Mouse (Mus musculus) embryo, embryonic 10.5 days (tissue): ENCODE measurements at regions not wholly inside any gene's neighbourhood (a gene's known extent, or its start where the extent isn't known, plus 50 kb on each side); places are given as distances from the start of the nearest gene placed in this dataset.
A peak's percentile ranks its signal among the peaks of the same experiment; 100 is the strongest.

Experiments used
- DNase-seq: peaks from one replicate; pipeline ENCODE4 v3.0.0-alpha.2; 2015; ENCODE audit warnings: low spot score

- DNase-seq = no peak
Observed at GRCm38 (mm10) chr13:46116576-46116975, 151.8 kb upstream of the Atxn1 start.

DNA sequence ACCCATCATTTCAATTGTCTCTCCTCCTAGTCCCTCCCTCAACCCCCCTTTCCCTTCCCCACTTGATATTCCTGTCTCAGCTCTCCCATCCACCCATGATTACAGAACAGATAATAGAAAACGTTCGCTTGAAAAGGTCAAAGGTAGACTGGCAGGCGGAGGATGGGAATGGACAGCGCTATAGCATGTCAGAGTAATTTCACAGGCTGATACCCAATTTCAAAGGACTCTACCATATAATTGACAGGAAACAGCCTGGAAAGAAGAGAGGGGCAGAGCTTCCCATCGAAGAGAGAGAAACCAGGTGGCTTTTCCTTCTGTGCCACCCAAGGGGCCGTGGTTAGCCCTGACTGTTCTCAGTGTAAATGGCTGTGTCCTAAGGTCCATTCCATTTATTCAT lies 140.2 kb upstream of the Atxn1 start:
- DNase-seq = peak; percentile 14

DNA sequence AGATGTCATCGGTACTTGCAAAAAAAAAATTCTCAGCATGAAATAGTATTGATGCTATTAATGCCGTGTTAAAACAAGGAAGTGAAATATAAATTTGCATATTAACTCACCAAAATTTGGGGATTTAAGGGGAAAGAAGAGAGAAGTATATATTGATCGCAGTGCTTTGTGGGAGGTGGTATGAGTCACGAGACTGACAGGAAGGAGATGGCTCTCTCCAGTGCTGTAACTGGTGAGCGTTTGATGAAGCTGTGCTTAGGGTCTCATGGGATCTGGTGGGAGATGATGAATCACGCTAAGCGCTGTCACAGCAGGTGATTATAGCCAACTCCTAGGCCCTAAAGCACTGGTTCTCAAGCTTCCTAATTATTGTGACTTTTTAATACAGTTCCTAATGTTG lies 133.8 kb upstream of the Atxn1 start:
- no peak for DNase-seq

GRCm38 (mm10) chr13:46098131-46098530 lies 133.3 kb upstream of the Atxn1 start:
- no peak for DNase-seq

DNA sequence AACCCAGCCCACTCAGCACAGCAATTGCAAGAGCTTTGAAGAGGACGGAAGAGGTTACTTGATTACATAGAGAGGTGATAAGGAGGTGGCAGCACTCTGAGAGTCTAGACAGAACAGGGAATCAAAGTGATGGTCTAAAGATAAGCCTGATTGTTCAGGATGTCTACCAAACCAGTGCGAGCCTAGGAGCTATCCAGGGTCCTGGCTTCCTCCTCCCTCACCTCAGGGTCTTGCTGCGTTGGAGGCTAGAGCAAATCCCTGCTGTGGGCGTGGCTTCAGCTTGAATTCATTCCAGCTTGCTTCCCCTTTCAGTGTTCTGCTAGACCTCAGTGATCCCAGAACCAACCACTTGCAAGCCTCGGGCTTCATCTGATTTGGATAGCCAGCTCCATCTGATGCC lies 132.2 kb upstream of the Atxn1 start:
- peak; percentile 92 for DNase-seq

GRCm38 (mm10) chr13:46096416-46096815 lies 131.6 kb upstream of the Atxn1 start:
- no peak for DNase-seq

GRCm38 (mm10) chr13:46092787-46093186 lies 128.0 kb upstream of the Atxn1 start:
- no peak for DNase-seq

DNA sequence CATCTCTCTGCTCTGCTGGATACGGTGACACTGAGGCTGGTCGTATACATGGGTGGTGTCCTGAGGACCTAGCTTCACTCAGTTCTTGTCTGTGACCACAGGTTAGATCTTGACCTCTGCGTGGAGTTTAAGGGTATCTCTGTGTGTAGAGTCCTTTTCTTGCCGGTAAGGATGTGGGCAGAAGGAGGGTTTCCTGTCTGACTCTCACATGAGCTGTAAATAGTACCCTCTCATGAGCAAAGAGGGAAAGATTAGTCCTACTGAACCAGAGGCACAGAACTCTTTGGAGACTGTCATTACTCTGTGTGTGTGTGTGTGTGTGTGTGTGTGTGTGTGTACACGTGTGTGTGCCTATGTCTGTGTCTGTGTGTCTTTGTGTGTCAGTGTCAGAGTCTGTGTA lies 126.3 kb upstream of the Atxn1 start:
- DNase-seq = no peak

DNA sequence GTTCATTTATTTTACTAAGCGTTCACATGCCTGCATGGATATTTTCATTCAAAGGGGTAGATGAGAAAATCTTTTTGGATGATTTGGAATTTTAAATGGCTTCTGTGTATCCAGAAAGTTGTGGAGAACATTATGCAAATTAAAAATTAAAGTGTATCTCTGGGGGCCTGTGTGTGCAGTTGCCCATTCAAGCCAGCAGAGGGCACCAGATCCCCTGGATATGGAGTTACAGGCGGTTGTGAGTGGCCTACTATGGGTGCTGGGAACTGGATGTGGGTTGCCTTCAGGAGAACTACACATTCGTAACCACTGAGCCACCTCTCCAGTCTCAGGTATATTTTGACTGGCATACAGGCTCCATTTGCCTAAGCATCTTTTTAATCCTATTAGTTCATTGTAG lies 123.4 kb upstream of the Atxn1 start:
- DNase-seq = no peak

DNA sequence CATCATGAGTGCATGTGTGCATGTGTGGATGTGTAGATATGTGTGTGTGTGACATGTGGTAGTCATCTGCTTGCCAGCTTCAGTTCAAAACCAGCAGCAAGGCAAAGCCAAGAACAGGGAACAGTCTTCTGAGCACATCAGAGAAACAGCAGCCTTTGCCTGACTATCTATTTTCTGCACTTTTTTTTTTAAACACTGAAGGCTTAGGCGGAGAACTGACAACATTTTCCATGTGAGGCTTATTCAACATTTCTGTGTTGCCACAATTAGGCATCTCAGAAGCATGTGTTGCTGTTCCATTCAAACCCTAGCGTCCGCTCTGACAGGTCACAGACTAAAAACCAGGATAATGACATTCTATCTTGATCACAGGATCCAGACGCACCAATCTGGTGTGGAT lies 122.9 kb upstream of the Atxn1 start:
- no peak for DNase-seq

DNA sequence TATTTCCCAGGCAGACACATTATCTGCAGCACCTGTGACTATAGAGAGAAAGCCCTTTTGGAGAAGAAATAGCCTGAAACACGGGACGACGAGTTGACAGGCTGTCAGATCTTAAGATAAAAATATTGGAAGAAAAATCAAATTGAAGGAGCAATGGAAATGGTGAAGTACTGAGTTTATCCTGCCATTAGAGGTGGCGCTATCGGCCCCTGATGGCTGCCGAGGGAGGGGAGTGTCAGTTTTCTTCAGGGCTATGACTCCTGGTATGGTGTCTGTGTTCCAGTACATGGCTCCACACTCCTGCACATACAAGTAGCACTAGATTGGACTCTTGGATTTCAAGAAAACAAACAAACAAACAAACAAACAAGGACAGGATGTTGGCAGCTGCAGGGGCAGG lies 112.1 kb upstream of the Atxn1 start:
- no peak for DNase-seq

GRCm38 (mm10) chr13:46071670-46072069 lies 106.9 kb upstream of the Atxn1 start:
- no peak for DNase-seq

- DNase-seq = peak; percentile 56
Observed at GRCm38 (mm10) chr13:46069571-46069970, 104.8 kb upstream of the Atxn1 start.

DNA sequence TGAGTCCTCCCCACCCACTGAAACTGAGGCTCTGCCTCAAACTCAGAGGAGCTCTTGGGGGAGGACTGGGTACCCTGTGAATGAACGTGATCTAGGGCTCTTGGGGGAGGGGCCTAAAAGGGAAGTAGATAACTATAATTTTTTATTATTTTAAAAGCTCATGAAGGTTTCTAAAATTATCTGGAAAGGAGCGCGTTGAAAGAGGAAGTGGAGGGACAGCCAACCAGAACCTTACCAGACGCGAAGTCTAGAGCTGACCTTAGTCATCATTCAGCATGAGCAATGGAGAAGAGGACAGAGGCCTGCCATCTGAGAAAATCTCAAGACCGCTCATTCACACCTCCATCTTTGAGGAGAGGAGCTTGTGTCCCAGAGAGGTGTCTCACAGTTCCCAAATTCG lies 98.0 kb upstream of the Atxn1 start:
- DNase-seq = no peak

- no peak for DNase-seq
Observed at GRCm38 (mm10) chr13:46059870-46060269, 95.1 kb upstream of the Atxn1 start.

DNA sequence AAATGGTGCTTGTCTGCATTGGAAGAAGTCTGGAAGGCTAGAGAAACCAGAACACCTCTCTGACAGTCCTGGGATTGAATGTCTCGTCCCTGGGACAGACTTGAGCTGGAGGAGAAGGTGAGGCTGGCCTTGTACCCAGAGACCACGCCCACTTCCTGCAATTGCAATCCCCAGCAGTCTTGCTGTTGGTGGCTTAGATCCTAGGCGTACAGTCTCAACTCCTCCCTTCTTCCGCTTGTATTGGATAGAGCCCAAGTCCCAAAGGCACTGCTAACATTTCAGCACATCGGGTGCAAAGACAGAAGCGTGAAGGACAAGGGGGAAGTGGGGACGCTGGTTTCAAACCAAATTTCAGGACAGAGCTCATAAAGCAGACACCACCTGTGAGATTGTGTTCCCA lies 94.1 kb upstream of the Atxn1 start:
- no peak for DNase-seq

DNA sequence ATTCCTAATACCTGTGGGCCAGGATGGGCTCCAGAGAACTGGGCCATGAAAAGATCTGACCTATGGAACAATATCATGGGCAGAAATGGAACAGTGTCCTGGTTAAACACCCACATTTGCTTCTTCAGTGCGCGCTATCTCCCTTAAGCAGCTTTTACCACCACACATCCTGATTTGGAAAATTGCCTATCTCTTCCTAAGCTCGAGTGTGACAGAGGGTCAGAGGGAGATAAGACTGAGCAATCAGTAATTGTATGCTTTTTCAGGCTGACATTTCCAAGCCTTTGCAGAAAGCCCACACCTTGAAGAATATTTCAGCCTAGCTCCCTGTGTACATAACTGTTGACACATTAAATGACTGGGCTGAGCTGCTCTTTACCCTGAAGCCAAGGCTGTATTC lies 93.5 kb upstream of the Atxn1 start:
- DNase-seq = no peak

DNA sequence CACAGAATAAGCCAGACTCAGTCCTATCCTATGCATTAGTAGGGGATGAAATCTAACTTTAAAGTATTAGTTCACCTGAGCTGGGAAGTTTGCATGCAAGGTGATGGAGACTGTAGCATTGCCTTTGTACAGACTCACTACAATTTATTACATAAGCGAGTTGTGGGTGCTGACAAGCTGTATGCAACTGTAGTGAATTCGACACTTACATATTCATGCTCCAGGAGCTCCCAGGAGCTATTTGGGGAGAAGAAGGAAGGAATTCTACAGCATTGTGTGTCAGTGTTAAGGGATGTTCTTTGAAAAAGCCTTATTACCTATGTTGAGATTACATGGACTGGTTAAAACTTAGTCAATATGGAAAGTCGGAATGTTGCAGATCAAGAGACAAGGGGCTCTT lies 90.6 kb upstream of the Atxn1 start:
- no peak for DNase-seq

DNA sequence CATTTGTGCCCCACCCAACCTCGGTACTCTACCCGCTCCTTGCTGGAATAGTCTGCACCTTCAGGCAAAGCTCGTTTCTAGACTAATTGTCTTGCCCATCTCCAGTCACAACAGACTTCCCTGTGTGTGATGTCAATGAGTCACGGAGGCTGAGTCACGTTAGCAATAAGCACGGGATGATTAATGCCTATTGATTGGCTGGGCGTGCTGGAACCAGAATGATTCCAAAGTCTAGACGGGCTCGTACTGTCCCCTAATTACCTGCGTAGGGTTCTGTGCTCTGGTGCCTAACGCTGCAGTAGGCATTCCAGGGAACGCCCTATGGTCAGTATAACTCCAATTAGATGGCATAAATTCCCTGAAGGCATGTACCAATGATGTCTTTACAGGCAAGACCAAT lies 78.8 kb upstream of the Atxn1 start:
- DNase-seq = no peak

DNA sequence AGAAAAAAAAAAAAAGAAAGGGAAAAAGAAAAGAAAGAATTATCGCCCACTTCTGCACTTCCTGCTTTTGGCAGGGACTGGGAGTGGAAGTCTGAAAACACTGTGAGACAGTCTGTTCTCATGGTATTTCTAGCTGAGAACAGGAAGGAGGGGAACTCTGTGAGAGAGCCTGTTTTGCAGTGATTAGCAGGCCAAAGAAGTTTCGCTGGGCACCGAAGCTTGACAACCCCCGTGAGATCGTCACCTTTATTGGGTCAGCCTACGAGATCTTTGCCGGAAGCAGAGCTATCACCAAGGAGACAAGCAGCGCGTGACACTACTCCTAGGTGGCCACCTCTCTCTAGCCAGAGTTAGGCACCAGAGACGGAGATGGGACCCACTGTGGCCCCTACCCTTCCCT lies 78.2 kb upstream of the Atxn1 start:
- peak; percentile 15 for DNase-seq

- no peak for DNase-seq
Observed at GRCm38 (mm10) chr13:46042224-46042623, 77.4 kb upstream of the Atxn1 start.

- DNase-seq = no peak
Observed at GRCm38 (mm10) chr13:46041475-46041874, 76.7 kb upstream of the Atxn1 start.

DNA sequence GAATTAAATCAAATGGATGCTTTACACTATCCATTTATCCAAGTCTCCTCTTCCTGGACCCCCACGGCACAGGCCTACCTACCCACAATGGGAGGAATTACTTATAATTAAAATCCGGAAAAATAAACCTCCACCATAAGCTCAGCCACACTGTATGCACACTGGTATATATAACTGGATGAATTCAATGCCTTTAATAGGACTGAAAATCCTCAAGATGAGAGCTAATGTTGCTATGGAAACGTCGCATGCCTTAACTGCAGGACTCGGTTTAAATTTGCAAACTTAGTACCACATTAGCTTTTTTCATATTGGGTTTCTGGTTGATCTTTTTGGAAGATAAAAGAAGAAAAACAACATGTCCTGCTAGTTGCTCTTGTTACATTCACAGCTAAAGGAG lies 75.3 kb upstream of the Atxn1 start:
- no peak for DNase-seq

DNA sequence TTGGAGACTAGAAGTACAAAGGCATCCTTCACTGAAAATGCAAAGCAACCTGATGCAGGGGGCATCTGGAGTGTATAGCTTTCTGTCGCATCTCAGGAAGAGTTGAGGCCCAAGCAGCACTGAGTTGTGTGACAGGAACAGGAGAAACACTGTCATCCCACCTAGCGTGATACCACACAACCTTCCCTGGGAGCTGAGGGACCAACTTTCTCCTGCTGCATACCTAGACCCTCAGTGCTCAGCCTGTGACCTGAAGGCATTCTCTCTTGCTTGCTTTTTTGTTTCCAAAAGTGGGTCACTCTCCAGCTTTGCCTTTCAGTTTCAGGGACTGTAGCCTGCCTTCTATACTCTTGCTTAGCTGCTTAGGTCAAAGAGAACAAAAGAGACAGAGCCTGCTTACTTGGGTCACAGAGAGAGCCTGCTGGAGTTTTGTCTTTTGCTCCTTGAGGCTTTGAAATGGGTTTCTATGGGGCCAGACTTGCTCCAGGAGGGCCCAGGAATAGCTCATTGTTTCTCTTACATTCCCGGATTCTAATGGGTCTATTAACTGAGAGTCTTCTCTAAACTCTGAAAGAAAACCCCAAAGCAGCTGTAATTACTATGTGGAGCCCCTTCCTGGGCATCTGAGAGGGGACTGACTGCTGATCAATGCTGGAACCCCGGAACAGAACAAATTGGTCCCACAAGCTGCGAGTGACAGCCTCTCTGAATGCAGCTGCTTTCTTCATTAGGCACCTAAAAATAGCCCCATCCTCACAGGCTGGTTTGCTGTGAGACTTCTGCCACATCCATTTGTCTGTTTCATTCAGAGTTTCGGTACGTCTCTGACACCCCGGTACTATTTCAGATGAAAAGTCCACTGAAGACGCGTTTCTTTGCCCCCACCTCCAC lies 73.9 kb upstream of the Atxn1 start:
- peak; percentile 35 for DNase-seq
